Comparison of ENCODE assay signal across 15 mouse cellular contexts in genomic region chr13:70771100-70771499, GRCm38 (mm10).
"Had no signal": no experiment of that assay in that cellular context is flagged by ENCODE, and none has a peak within 500 bp of the region (broad histone marks: within the 10 kb centered on the region; RNA-seq: fewer than 3 reads in every experiment).

No protein-coding gene starts in this region.

- H3K4me2 ChIP-seq: midbrain, embryonic 11.5 days; midbrain, embryonic 13.5 days; midbrain, embryonic 15.5 days; neural tube, embryonic 12.5 days; stomach, embryonic 15.5 days had no signal

- H3K27ac ChIP-seq: macrophage; midbrain, embryonic 13.5 days; midbrain, embryonic 15.5 days; neural tube, embryonic 12.5 days; stomach, embryonic 15.5 days; stomach, postnatal 0 days had no signal

- ATAC-seq: midbrain, embryonic 13.5 days; midbrain, embryonic 15.5 days had no signal

- DNase-seq: lung, adult 2 months; lung, postnatal 10 days; lung, postnatal 36 days; right cerebral cortex, postnatal 14 days; thymus, adult 2 months; thymus, postnatal 25 days; thymus, postnatal 4 days had no signal

- H3K4me1 ChIP-seq: megakaryocyte, embryonic 14.5 days; midbrain, embryonic 13.5 days; midbrain, embryonic 15.5 days; neural tube, embryonic 12.5 days; stomach, embryonic 15.5 days had no signal

- H3K9me3 ChIP-seq: midbrain, embryonic 13.5 days; midbrain, embryonic 15.5 days; neural tube, embryonic 12.5 days; stomach, embryonic 15.5 days had no signal

- H3K36me3 ChIP-seq: midbrain, embryonic 13.5 days; midbrain, embryonic 15.5 days; neural tube, embryonic 12.5 days; stomach, embryonic 15.5 days had no signal

- H3K27me3 ChIP-seq: midbrain, embryonic 13.5 days; midbrain, embryonic 15.5 days; neural tube, embryonic 12.5 days; stomach, embryonic 15.5 days had no signal

- H3K9ac ChIP-seq: midbrain, embryonic 13.5 days; midbrain, embryonic 15.5 days; neural tube, embryonic 12.5 days; stomach, embryonic 15.5 days had no signal

- H3K4me3 ChIP-seq: megakaryocyte, embryonic 14.5 days; midbrain, embryonic 13.5 days; midbrain, embryonic 15.5 days; neural tube, embryonic 12.5 days; stomach, embryonic 15.5 days had no signal
